In the genomic region with DNA sequence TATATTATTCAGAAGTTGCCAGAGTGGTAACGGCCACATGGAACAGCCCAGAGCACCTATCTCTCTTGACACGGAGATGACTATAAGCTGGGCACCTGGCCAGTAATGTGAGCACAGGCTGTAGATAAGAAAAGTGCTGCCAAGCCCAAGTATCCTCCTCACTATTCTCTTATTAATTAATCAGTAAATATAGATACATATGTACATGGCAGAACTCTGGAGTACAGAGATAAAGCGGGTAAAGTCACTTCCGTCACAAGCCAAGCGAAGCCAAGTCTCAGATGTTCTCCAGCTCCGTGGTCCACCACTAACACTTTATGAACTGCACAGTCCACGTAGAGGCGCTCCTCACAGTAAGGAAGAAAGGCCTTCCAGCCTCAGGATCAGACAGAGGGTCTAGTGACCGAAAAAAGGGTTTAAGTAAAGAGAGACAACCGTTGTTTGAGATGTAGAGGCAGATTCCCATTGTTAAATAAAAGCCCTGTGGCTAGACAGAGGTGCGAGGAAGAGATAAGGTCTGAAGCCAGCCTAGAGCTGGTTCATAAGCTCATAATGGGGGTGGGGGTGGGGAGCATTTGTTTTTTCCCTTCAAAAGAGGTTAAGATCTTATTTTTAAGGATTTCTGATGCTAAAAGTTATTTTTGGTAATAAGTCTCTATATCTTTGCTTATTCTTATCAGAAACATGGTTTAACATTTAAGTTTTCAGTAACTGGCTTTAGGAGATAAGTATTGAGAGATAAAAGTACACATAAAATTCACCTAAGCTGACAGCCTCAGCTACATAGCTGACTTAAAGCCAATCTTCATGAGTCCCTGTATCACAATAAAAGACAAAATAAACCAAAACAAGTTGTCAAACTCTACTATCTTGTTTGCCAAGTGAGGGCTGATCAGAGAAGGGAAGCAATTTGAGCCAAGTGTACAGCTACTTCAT, we compare ENCODE assay signal across 10 mouse cellular contexts.
DNase-seq lines count a peak whose midpoint lies in the region; ATAC-seq and TF ChIP-seq lines count a peak whose summit lies in the region.
"Had no signal": no experiment of that assay in that cellular context is flagged by ENCODE, and none has a peak within 500 bp of the region (broad histone marks: within the 10 kb centered on the region; RNA-seq: fewer than 3 reads in every experiment).

No protein-coding gene starts in this region.

- peaks cover 8% of the 10 kb centered on the region; the same call in 1 of the 2 replicates for H3K4me1 ChIP-seq in lung, postnatal 0 days (ENCODE audit: insufficient read depth, low read depth, low read length)
- peaks cover 65% of the 10 kb centered on the region for H3K4me1 ChIP-seq in heart, embryonic 13.5 days
- H3K4me1 ChIP-seq in liver, embryonic 13.5 days (replicated peaks), result peaks cover 85% of the 10 kb centered on the region
- no peaks in the 10 kb centered on the region for H3K4me1 ChIP-seq in stomach, postnatal 0 days (replicated peaks; ENCODE audit: control insufficient read depth, insufficient read depth)

- H3K9ac ChIP-seq in lung, postnatal 0 days (replicated peaks; ENCODE audit: low read depth), result no peak overlapping the region
- H3K9ac ChIP-seq in heart, embryonic 13.5 days, result 0 out of 2 replicates have a peak overlapping the region, but pooled peaks have one; percentile 47
- peak overlapping the region; percentile 55 for H3K9ac ChIP-seq in liver, embryonic 13.5 days
- H3K9ac ChIP-seq in stomach, postnatal 0 days (ENCODE audit: low read length), result no peak overlapping the region

- peak overlapping the region; percentile 39 for H3K4me2 ChIP-seq in lung, postnatal 0 days (replicated peaks; ENCODE audit: low read depth, low read length)
- peak overlapping the region; percentile 44 for H3K4me2 ChIP-seq in heart, embryonic 13.5 days
- peak overlapping the region; percentile 72 for H3K4me2 ChIP-seq in liver, embryonic 13.5 days
- no peak overlapping the region for H3K4me2 ChIP-seq in stomach, postnatal 0 days (replicated peaks; ENCODE audit: low read depth)

- ATAC-seq in lung, postnatal 0 days, result no peak
- ATAC-seq in heart, embryonic 13.5 days (ENCODE audit: extremely low read depth, insufficient number of reproducible peaks, low FRiP score, low TSS enrichment), result no peak
- peak; percentile 94 for ATAC-seq in liver, embryonic 13.5 days (ENCODE audit: low read depth)
- ATAC-seq in stomach, postnatal 0 days (ENCODE audit: low FRiP score, low TSS enrichment), result 0 out of 2 replicates have a peak, but pooled peaks have one; percentile 29
- ATAC-seq: hindbrain, embryonic 16.5 days had no signal

- H3K27ac ChIP-seq in lung, postnatal 0 days (ENCODE audit: low read length), result no peak overlapping the region
- peak overlapping the region; percentile 63 for H3K27ac ChIP-seq in heart, embryonic 13.5 days (replicated peaks)
- peak overlapping the region; percentile 93 for H3K27ac ChIP-seq in liver, embryonic 13.5 days
- H3K27ac ChIP-seq in stomach, postnatal 0 days (replicated peaks), result no peak overlapping the region

- H3K9me3 ChIP-seq in lung, postnatal 0 days (ENCODE audit: low read length), result no peaks in the 10 kb centered on the region
- no peaks in the 10 kb centered on the region for H3K9me3 ChIP-seq in heart, embryonic 13.5 days
- H3K9me3 ChIP-seq in liver, embryonic 13.5 days (replicated peaks), result no peaks in the 10 kb centered on the region
- H3K9me3 ChIP-seq in stomach, postnatal 0 days (ENCODE audit: control insufficient read depth, low read length), result no peaks in the 10 kb centered on the region
- H3K9me3 ChIP-seq: embryonic facial prominence, embryonic 10.5 days had no signal

- H3K27me3 ChIP-seq in lung, postnatal 0 days (replicated peaks; ENCODE audit: insufficient read depth, low read length), result no peaks in the 10 kb centered on the region
- no peaks in the 10 kb centered on the region for H3K27me3 ChIP-seq in heart, embryonic 13.5 days (replicated peaks)
- no peaks in the 10 kb centered on the region for H3K27me3 ChIP-seq in liver, embryonic 13.5 days
- H3K27me3 ChIP-seq in stomach, postnatal 0 days (ENCODE audit: control insufficient read depth, insufficient read depth, low read length), result no peaks in the 10 kb centered on the region

- TF ChIP-seq CTCF in lung, postnatal 0 days (IDR thresholded peaks at IDR 0.05), result no peak
- no peak for TF ChIP-seq CTCF in stomach, postnatal 0 days (IDR thresholded peaks at IDR 0.05; ENCODE audit: low read depth)

- H3K4me3 ChIP-seq in lung, postnatal 0 days (ENCODE audit: low read depth, low read length), result no peak overlapping the region
- H3K4me3 ChIP-seq in heart, embryonic 13.5 days, result no peak overlapping the region
- peak overlapping the region; percentile 37 for H3K4me3 ChIP-seq in liver, embryonic 13.5 days (replicated peaks)
- no peak overlapping the region for H3K4me3 ChIP-seq in stomach, postnatal 0 days (ENCODE audit: low read depth, low read length)
- H3K4me3 ChIP-seq: embryonic facial prominence, embryonic 10.5 days had no signal

- no peak for TF ChIP-seq EP300 in lung, postnatal 0 days (IDR thresholded peaks at IDR 0.05)
- TF ChIP-seq EP300 in stomach, postnatal 0 days (optimal IDR thresholded peaks at IDR 0.05), result no peak

- no peaks in the 10 kb centered on the region for H3K36me3 ChIP-seq in lung, postnatal 0 days (ENCODE audit: insufficient read depth, low read length)
- H3K36me3 ChIP-seq in heart, embryonic 13.5 days, result no peaks in the 10 kb centered on the region
- peaks cover 32% of the 10 kb centered on the region for H3K36me3 ChIP-seq in liver, embryonic 13.5 days
- no peaks in the 10 kb centered on the region for H3K36me3 ChIP-seq in stomach, postnatal 0 days (ENCODE audit: control insufficient read depth, insufficient read depth, low read length)
- H3K36me3 ChIP-seq: embryonic facial prominence, embryonic 10.5 days had no signal

- WGBS in lung, postnatal 0 days, result 48% methylated on average over 11 of the region's 11 CpGs
- 32% methylated on average over 11 of the region's 11 CpGs for WGBS in heart, embryonic 13.5 days
- WGBS in liver, embryonic 13.5 days (ENCODE audit: insufficient replicate concordance), result 11% methylated on average over 11 of the region's 11 CpGs
- 66% methylated on average over 11 of the region's 11 CpGs for WGBS in stomach, postnatal 0 days

- peak; percentile 32 for DNase-seq in lung, postnatal 0 days (ENCODE audit: low spot score)
- no peak for DNase-seq in lung, adult 18-20 months
- peak; percentile 63 for DNase-seq in liver, embryonic 13.5 days
- peak; percentile 27 for DNase-seq in stomach, postnatal 0 days (ENCODE audit: low spot score)
- DNase-seq in kidney, postnatal 14 days, result no peak
- DNase-seq in thymus, postnatal 14 days, result no peak
- DNase-seq: retina, postnatal 1 day had no signal

Comparison
In these comparisons a context has a peak if more than half of its experiments do, and no peak if none do; other contexts are left out.
1. DNase-seq: peak in lung, postnatal 0 days (single experiment), liver, embryonic 13.5 days (single experiment) and stomach, postnatal 0 days (single experiment); none in lung, adult 18-20 months (0 of 2), kidney, postnatal 14 days (single experiment) and thymus, postnatal 14 days (single experiment).
2. ATAC-seq: peak in liver, embryonic 13.5 days (single experiment) and stomach, postnatal 0 days (single experiment); none in lung, postnatal 0 days (single experiment) and heart, embryonic 13.5 days (single experiment).
3. H3K27ac ChIP-seq: peak in heart, embryonic 13.5 days (single experiment) and liver, embryonic 13.5 days (single experiment); none in lung, postnatal 0 days (single experiment) and stomach, postnatal 0 days (single experiment).
4. H3K9ac ChIP-seq: peak in heart, embryonic 13.5 days (single experiment) and liver, embryonic 13.5 days (single experiment); none in lung, postnatal 0 days (single experiment) and stomach, postnatal 0 days (single experiment).